ENCODE assay signal across 8 mouse cellular contexts in the genomic region with DNA sequence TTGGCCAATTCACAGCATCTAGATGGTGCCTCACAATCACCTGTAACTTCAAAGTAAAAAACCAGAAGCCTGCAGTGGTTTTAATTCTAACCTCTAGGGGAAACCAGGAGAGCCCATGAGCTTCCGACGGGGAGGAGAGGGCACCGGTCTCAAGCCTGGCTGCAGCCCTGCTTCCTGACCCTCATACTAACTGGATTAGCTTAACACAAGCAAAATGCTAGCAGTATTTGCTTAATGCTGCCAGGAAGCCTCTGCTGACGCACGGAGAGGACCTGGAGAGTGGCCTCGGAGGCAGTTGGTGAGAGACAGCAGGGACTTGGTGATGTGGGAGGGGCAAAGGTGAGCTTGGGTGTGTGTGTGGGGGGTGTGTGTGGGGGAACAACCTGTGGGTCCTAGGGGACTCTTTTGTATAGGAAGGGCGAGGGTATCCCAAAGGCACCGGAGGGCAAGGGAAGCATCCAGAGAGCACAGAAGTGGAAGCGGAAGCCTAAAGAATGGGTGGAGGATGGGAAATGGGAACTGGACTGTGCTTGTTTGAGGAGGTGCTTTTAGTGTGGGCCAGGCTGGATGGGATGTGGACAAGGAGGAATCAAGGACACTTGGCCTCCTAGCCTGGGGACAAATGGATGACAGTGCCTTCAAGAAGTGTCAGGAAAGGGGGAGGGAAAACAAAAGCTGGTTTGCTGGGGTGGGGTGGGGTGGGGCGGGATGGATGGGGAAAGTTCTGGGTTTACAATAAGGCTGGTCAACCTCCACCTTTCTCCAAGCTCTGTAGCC. TPM values are rescaled to one million over a fixed set of nuclear protein-coding genes. Genes with fewer than 3 reads are reported as not detected.
DNase-seq lines count a peak whose midpoint lies in the region; ATAC-seq lines count a peak whose summit lies in the region.

Gene Pmvk (plus strand): TSS at position 141 of the 777 bp plus-strand sequence.

- no peak for ATAC-seq in kidney, embryonic 14.5 days (ENCODE audit: low FRiP score, low TSS enrichment)
- no peak for ATAC-seq in forebrain, embryonic 11.5 days (replicated peaks; ENCODE audit: low FRiP score)
- no peak for ATAC-seq in neural tube, embryonic 13.5 days (ENCODE audit: low read depth)

- no peak within 1 kb of the TSS for H3K4me2 ChIP-seq in kidney, embryonic 14.5 days (replicated peaks; ENCODE audit: low read depth, low read length)
- no peak within 1 kb of the TSS for H3K4me2 ChIP-seq in forebrain, embryonic 11.5 days (ENCODE audit: low read depth, low read length, severe bottlenecking)
- H3K4me2 ChIP-seq in neural tube, embryonic 13.5 days: no peak within 1 kb of the TSS

- no peaks in the 10 kb centered on the region for H3K27me3 ChIP-seq in kidney, embryonic 14.5 days (ENCODE audit: control insufficient read depth, insufficient read depth, low read length)
- no peaks in the 10 kb centered on the region; the same call in 1 of the 2 replicates for H3K27me3 ChIP-seq in forebrain, embryonic 11.5 days (ENCODE audit: control insufficient read depth, insufficient read depth, low read length)
- no peaks in the 10 kb centered on the region for H3K27me3 ChIP-seq in neural tube, embryonic 13.5 days

- H3K9me3 ChIP-seq in kidney, embryonic 14.5 days (ENCODE audit: control insufficient read depth, low read length): no peaks in the 10 kb centered on the region
- no peaks in the 10 kb centered on the region for H3K9me3 ChIP-seq in forebrain, embryonic 11.5 days (ENCODE audit: control insufficient read depth, low read length)
- no peaks in the 10 kb centered on the region for H3K9me3 ChIP-seq in neural tube, embryonic 13.5 days

- H3K4me1 ChIP-seq in kidney, embryonic 14.5 days (ENCODE audit: control insufficient read depth, insufficient read depth, low read length): peaks cover 3% of the 10 kb centered on the region; the same call in 1 of the 2 replicates
- H3K4me1 ChIP-seq in forebrain, embryonic 11.5 days (replicated peaks; ENCODE audit: control insufficient read depth, insufficient read depth, low read length): no peaks in the 10 kb centered on the region
- peaks cover 11% of the 10 kb centered on the region for H3K4me1 ChIP-seq in neural tube, embryonic 13.5 days (replicated peaks)

- no peak for DNase-seq in kidney, postnatal 25 days
- DNase-seq in MN1 (ENCODE audit: low spot score): peak; percentile 62
- DNase-seq in forebrain, embryonic 11.5 days (ENCODE audit: low spot score): no peak
- DNase-seq in left cerebral cortex, postnatal 36 days (ENCODE audit: low spot score in 2 of 2): no peak
- no peak for DNase-seq in cerebellum, postnatal 4 days (ENCODE audit: low spot score in 2 of 2)
- no peak for DNase-seq in cerebellum, adult 11 months

- WGBS in kidney, embryonic 14.5 days: 62% methylated on average over 10 of the region's 10 CpGs
- WGBS in forebrain, embryonic 11.5 days: 61% methylated on average over 10 of the region's 10 CpGs
- WGBS in neural tube, embryonic 13.5 days: 77% methylated on average over 10 of the region's 10 CpGs

- no peak within 1 kb of the TSS for H3K27ac ChIP-seq in kidney, embryonic 14.5 days (ENCODE audit: low read depth, low read length)
- H3K27ac ChIP-seq in forebrain, embryonic 11.5 days (ENCODE audit: low read depth, low read length): no peak within 1 kb of the TSS
- no peak within 1 kb of the TSS for H3K27ac ChIP-seq in neural tube, embryonic 13.5 days (replicated peaks)

- H3K36me3 ChIP-seq in kidney, embryonic 14.5 days (ENCODE audit: control insufficient read depth, insufficient read depth, low read length): no peaks in the 10 kb centered on the region
- H3K36me3 ChIP-seq in forebrain, embryonic 11.5 days (ENCODE audit: control insufficient read depth, insufficient read depth, low read length): no peaks in the 10 kb centered on the region
- H3K36me3 ChIP-seq in neural tube, embryonic 13.5 days: no peaks in the 10 kb centered on the region

- no peak within 1 kb of the TSS for H3K9ac ChIP-seq in kidney, embryonic 14.5 days (ENCODE audit: low read depth, low read length)
- H3K9ac ChIP-seq in forebrain, embryonic 11.5 days (ENCODE audit: low read length): no peak within 1 kb of the TSS
- H3K9ac ChIP-seq in neural tube, embryonic 13.5 days: no peak within 1 kb of the TSS

- no peak within 1 kb of the TSS for H3K4me3 ChIP-seq in kidney, embryonic 14.5 days (ENCODE audit: low read length)
- H3K4me3 ChIP-seq in forebrain, embryonic 11.5 days (ENCODE audit: low read depth, low read length): no peak within 1 kb of the TSS
- H3K4me3 ChIP-seq in neural tube, embryonic 13.5 days: no peak within 1 kb of the TSS

- intact Hi-C loops in left cerebral cortex, postnatal 36 days (cut with DNase I): loop anchor here (5.0 kb wide), 2 partner anchors 318 to 403 kb away; partner anchors contain the start of gene Ube2q1

RNA-seq across cellular contexts. Expression of gene Pmvk, which starts in this region (rescaled TPM):
- 53.8 and 60.4 TPM in 2 replicates for polyA plus RNA-seq in kidney, embryonic 14.5 days (2014; fragmentation: Nextera tagmentation; extraction: Ambion mirVana)
- 62.5 and 71.1 TPM in 2 replicates for polyA plus RNA-seq in forebrain, embryonic 11.5 days (2014; fragmentation: Nextera tagmentation; extraction: Ambion mirVana)
- 10 to 100 TPM; 32.9 to 33.1 TPM for total RNA-seq in left cerebral cortex, postnatal 36 days (2021)
- 104 and 106 TPM in 2 replicates for polyA plus RNA-seq in neural tube, embryonic 13.5 days (2015; fragmentation: Nextera tagmentation; extraction: Ambion mirVana)
